Mouse (Mus musculus) lung, adult 18-20 months (tissue): ENCODE data around the gene Habp4.

ENCODE experiments used
- DNase-seq, 2 experiments: peaks; one replicate each; pipeline ENCODE4 v3.0.0; 2022; ENCODE audit warnings: mixed read lengths in 2 of 2

Gene Habp4

GRCm38 (mm10) chr13:64161548-64161915, at the start of gene Habp4:
Habp4 (plus strand) TSS chr13:64161824.
- DNase-seq = peak; percentile 99

- no peak for DNase-seq
These were observed 44.2 kb upstream of the Habp4 start for GRCm38 (mm10) chr13:64117442-64117841.

GRCm38 (mm10) chr13:64120760-64121159, 40.9 kb upstream of the Habp4 start:
- no peak for DNase-seq

- no peak for DNase-seq
These were observed 38.0 kb upstream of the Habp4 start for GRCm38 (mm10) chr13:64123491-64124188.

GRCm38 (mm10) chr13:64124886-64125285, 36.7 kb upstream of the Habp4 start:
- no peak for DNase-seq

GRCm38 (mm10) chr13:64126316-64126715, 35.3 kb upstream of the Habp4 start:
- peak in 1 of 2 experiments; percentile 15 for DNase-seq

- DNase-seq = peak; percentile 82 to 85
These were observed 32.6 kb upstream of the Habp4 start, which contains the start of gene Slc35d2 for GRCm38 (mm10) chr13:64128858-64129615. Slc35d2 (minus strand) TSS chr13:64129368.

- DNase-seq = peak; percentile 70 to 72
These were observed 31.8 kb upstream of the Habp4 start for GRCm38 (mm10) chr13:64129616-64130375.

- no peak for DNase-seq
These were observed 11.5 kb upstream of the Habp4 start for GRCm38 (mm10) chr13:64150121-64150520.

GRCm38 (mm10) chr13:64152241-64152669, 9.4 kb upstream of the Habp4 start:
- DNase-seq = peak; percentile 88 to 90

GRCm38 (mm10) chr13:64152671-64153082, 8.9 kb upstream of the Habp4 start:
- no peak for DNase-seq

GRCm38 (mm10) chr13:64153083-64153682, 8.4 kb upstream of the Habp4 start, which contains the start of gene Zfp367:
Zfp367 (minus strand) TSS chr13:64153202.
- DNase-seq = peak; percentile 100

- DNase-seq = peak; percentile 72 to 83
These were observed 7.8 kb upstream of the Habp4 start for GRCm38 (mm10) chr13:64153751-64154267.

- DNase-seq = no peak
These were observed 7.0 kb upstream of the Habp4 start for GRCm38 (mm10) chr13:64154651-64155050.

GRCm38 (mm10) chr13:64155171-64155571, 6.5 kb upstream of the Habp4 start:
- DNase-seq = peak; percentile 75 to 79

- DNase-seq = no peak
These were observed 4.7 kb upstream of the Habp4 start for GRCm38 (mm10) chr13:64156966-64157365.

GRCm38 (mm10) chr13:64161916-64162611, 440 bp downstream of the Habp4 start:
- DNase-seq = no peak

GRCm38 (mm10) chr13:64162626-64163025, 1.0 kb downstream of the Habp4 start:
- peak in 1 of 2 experiments; percentile 12 for DNase-seq

GRCm38 (mm10) chr13:64163147-64163715, 1.6 kb downstream of the Habp4 start:
- no peak for DNase-seq

- no peak for DNase-seq
These were observed 8.1 kb downstream of the Habp4 start for GRCm38 (mm10) chr13:64169746-64170145.

- no peak for DNase-seq
These were observed 16.4 kb downstream of the Habp4 start for GRCm38 (mm10) chr13:64178000-64178399.
